Mouse (Mus musculus) E14TG2a.4 (cell line): ENCODE data around the gene Hs3st4.

Experiments
- CTCF ChIP-seq: conservative IDR thresholded peaks from 2 replicates; pipeline ENCODE4 v1.5.1; 2014; ENCODE audit warnings: low read length
- NANOG ChIP-seq: IDR thresholded peaks from 2 replicates; pipeline ENCODE4 v1.6.1; 2014; ENCODE audit warnings: borderline replicate concordance, low read length, mixed read lengths
- POU5F1 ChIP-seq: IDR thresholded peaks from 2 replicates; pipeline ENCODE4 v1.6.1; 2014; ENCODE audit warnings: low read length, borderline replicate concordance

DNA sequence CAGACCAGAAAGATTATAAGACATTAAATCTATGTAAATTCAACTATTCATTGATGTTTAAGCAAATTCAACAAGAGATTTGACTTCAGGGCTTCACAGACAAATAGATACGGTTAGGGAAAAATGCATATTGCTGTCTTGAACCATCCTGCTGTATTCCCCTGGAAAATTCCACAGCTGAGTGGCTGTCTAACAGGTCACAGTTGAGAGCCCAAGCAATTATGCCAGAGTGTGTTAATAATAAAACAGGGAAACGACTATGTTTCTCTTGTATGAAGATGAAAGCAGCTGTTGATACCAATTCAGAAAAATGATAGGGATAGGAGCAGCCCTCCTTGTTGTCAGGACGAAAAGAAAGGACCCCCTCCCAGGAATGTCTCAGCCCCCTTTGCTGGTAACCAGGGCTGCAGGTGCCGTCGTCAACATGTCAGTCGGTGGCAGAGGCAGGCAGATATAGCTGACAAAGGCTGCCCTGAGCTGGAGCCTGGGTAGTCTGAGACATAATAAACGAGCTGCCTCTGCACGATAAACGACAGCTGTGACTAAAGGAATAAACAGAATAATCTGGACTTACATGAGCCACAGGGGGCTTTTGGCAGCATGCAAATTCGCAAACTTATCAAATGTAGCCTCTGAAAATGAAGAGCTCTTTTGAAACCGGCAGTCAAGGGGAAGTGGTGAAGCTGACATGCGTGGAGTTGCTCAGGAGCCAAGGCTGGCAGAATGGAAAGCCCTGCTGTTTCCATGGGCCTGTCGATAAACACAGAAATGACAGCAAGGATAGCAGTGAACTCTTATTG lies 364.7 kb downstream of the Hs3st4 start:
- TF ChIP-seq CTCF (no peak), NANOG (no peak), POU5F1 (no peak)
